Mouse (Mus musculus): ENCODE measurements around the gene Tmem50b. TPM values are rescaled to one million over a fixed set of nuclear protein-coding genes. Genes with fewer than 3 reads are reported as not detected.

Gene Tmem50b
- polyA plus RNA-seq, 1 experiment from 2014 or later, result 34.7 TPM

DNA sequence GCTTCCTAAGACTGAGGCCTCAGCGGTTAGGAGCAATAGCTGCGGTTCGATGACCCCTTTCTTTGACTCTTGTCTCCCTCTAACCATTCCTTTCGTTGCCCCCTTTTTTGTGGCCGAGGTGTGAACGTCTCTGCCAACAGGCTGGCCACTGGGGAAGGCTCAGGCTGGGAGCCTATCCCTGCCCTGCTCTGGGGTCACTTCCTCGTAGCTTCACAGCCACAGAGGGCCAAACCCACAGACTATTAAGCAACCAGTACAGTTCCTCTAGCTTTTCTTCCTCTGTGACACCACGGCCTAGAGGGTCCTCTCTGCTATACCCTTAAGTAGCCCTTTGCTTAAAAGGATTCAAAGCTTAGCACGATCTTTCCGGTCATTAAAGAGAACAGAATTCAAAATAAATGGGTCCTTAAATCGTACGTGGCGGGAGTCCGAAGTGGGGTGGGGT lies 51.2 kb downstream of the Tmem50b start:
- Histone ChIP-seq H3K4me2 (replicated peaks; ENCODE audit: low read depth, low read length) (peak overlapping the region; percentile 65), H3K4me3 (ENCODE audit: low read length) (peak overlapping the region; percentile 72), H3K36me3 (ENCODE audit: control insufficient read depth, insufficient read depth, low read length) (no peaks in the 10 kb centered on the region), H3K9ac (ENCODE audit: low read depth, low read length) (peak overlapping the region; percentile 88; the same call in 1 of the 2 replicates), H3K9me3 (ENCODE audit: control insufficient read depth, low read length) (no peaks in the 10 kb centered on the region), H3K4me1 (ENCODE audit: control insufficient read depth, insufficient read depth, low read length) (peaks cover 34% of the 10 kb centered on the region), H3K27me3 (ENCODE audit: control insufficient read depth, insufficient read depth, low read length) (no peaks in the 10 kb centered on the region), H3K27ac (ENCODE audit: low read depth, low read length) (peak overlapping the region; percentile 8; the same call in 1 of the 2 replicates)
- 11% methylated on average over 14 of the region's 14 CpGs for WGBS
- peak; percentile 55 for ATAC-seq (ENCODE audit: low FRiP score, low TSS enrichment)

DNA sequence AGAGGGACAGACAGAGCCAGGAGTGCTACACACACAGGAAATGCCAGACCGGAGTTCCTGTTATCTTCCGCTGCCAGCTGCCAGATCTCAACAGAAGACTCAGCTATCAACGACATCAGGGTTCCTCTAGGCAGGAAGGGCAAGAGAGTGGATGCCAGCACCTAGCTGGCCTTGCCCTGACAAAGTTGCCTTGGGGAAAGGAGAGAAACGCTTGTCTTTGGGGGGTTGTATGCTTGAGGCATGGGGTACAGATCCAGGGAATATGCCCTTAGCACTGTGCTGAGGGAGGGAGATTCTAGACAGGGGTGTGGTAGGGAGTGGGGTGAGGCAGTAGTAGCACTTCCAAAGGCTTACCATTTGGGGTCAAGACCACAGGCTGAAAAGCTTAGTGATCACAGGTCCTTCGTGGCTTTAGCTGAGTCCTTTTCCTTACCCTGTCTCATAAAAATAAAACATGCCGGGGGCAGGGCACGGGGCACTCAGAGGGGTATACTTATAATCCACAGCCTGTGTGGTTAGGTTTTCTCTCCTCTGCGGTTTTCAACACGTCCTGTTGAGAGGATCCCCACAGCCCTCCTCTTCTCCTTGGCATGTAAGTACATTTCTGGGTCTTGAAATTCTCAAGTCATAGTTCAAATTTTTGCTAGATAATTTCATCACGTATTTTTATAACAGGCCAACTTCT lies 51.9 kb downstream of the Tmem50b start:
- Histone ChIP-seq H3K36me3 (ENCODE audit: control insufficient read depth, insufficient read depth, low read length) (no peaks in the 10 kb centered on the region), H3K27me3 (ENCODE audit: control insufficient read depth, insufficient read depth, low read length) (no peaks in the 10 kb centered on the region), H3K4me1 (ENCODE audit: control insufficient read depth, insufficient read depth, low read length) (peaks cover 31% of the 10 kb centered on the region), H3K27ac (ENCODE audit: low read depth, low read length) (no peak overlapping the region), H3K9ac (ENCODE audit: low read depth, low read length) (no peak overlapping the region), H3K4me3 (ENCODE audit: low read length) (no peak overlapping the region), H3K4me2 (replicated peaks; ENCODE audit: low read depth, low read length) (no peak overlapping the region), H3K9me3 (ENCODE audit: control insufficient read depth, low read length) (no peaks in the 10 kb centered on the region)
- 60% methylated on average over 10 of the region's 10 CpGs for WGBS
- ATAC-seq (ENCODE audit: low FRiP score, low TSS enrichment), result no peak

DNA sequence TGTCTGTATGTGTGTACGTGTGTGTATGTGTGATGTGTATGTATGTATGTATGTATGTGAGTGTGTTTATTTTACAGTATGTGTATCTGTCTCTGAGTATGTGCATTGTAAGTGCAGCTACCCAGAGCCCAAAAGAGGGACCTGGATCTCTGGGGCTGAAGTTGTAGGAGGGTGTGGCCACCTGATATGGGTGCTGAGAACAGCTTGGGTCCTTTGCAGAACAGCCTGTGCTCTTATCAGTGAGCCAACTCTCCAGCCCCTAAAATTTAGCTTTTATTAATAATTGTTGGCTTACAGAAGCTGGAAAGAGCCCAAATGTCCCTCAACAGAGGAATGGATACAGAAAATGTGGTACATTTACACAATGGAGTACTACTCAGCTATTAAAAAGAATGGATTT lies 54.0 kb downstream of the Tmem50b start:
- 100% methylated on average over 1 of the region's 1 CpGs for WGBS
- ATAC-seq (ENCODE audit: low FRiP score, low TSS enrichment), result no peak
- no peak overlapping the region for H3K4me3 ChIP-seq (ENCODE audit: low read length)
- no peaks in the 10 kb centered on the region for H3K36me3 ChIP-seq (ENCODE audit: control insufficient read depth, insufficient read depth, low read length)
- no peaks in the 10 kb centered on the region for H3K27me3 ChIP-seq (ENCODE audit: control insufficient read depth, insufficient read depth, low read length)
- H3K4me1 ChIP-seq (ENCODE audit: control insufficient read depth, insufficient read depth, low read length), result peaks cover 23% of the 10 kb centered on the region
- H3K4me2 ChIP-seq (replicated peaks; ENCODE audit: low read depth, low read length), result no peak overlapping the region
- no peak overlapping the region for H3K27ac ChIP-seq (ENCODE audit: low read depth, low read length)
- no peaks in the 10 kb centered on the region for H3K9me3 ChIP-seq (ENCODE audit: control insufficient read depth, low read length)
- no peak overlapping the region for H3K9ac ChIP-seq (ENCODE audit: low read depth, low read length)

DNA sequence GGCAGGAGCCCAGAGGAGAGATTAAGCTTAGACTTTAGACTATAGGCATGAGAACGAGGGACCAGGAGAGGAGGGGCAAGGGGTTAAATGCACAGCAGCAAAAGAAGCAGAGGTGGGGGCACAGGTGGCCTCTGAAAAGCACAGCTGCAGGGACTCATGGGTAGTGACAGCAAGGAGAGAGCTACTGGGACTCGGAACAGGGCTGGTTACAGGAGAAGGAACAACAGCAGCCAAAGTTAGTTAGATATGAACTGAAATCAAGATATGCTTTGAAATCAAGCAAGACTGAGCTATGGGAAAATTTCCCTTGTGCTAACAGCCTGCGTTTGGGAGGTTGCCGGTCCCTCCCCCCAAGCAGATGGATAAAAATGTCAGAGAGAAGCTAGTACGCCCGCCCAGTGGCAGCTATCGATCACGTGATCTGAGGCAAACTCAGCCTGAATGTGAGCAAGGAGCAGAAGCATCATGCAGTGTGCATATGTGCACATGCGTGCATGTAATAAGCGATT lies 56.0 kb downstream of the Tmem50b start:
- Histone ChIP-seq H3K27me3 (ENCODE audit: control insufficient read depth, insufficient read depth, low read length) (no peaks in the 10 kb centered on the region), H3K4me2 (replicated peaks; ENCODE audit: low read depth, low read length) (no peak overlapping the region; the same call in 1 of the 2 replicates), H3K27ac (ENCODE audit: low read depth, low read length) (no peak overlapping the region), H3K9ac (ENCODE audit: low read depth, low read length) (peak overlapping the region; percentile 7; the same call in 1 of the 2 replicates), H3K4me3 (ENCODE audit: low read length) (no peak overlapping the region), H3K9me3 (ENCODE audit: control insufficient read depth, low read length) (no peaks in the 10 kb centered on the region), H3K4me1 (ENCODE audit: control insufficient read depth, insufficient read depth, low read length) (peaks cover 20% of the 10 kb centered on the region), H3K36me3 (ENCODE audit: control insufficient read depth, insufficient read depth, low read length) (no peaks in the 10 kb centered on the region)
- 35% methylated on average over 10 of the region's 10 CpGs for WGBS
- ATAC-seq (ENCODE audit: low FRiP score, low TSS enrichment), result no peak

DNA sequence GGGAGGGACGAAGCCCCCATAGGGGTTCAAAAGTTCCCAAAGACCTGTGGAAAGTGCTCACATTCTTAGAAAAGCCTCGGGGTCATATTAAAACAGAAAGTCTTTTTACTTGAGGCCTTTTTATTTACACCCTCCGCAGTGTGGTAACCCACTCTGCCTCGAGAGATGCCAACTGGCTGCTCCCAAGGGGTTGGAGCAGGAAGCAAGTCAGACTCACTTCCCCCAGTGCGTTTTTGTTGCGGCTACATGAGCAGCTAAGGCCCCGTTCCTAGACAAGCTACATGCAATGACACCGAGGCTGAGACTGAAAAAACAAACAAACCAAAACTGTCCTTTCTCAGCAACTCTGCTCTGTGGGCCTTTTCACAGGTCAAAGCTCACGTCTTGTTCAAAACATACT lies 59.1 kb downstream of the Tmem50b start:
- 25% methylated on average over 9 of the region's 9 CpGs for WGBS
- no peak overlapping the region for H3K27ac ChIP-seq (ENCODE audit: low read depth, low read length)

DNA sequence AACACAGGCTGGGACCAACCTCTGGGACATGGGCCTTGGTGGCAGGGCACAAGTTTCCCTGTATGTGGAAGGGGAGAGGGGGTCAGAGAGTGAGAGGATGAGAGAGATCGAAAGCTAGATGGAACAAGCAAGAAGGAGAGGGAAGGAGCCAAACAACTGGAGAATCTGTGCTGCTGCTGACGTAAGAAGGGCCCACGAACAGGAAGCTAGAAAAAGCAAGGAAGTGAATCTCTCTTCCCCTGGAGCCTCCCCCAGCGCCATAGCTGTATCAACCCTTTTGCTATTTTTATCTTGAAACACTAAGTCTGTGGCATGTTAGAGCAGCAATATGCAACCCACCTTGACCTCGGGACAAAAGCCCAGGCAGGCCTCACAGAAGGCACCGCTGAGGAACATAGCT lies 59.5 kb downstream of the Tmem50b start:
- no peak overlapping the region for H3K27ac ChIP-seq (ENCODE audit: low read depth, low read length)
- no peak overlapping the region; the same call in 1 of the 2 replicates for H3K4me2 ChIP-seq (replicated peaks; ENCODE audit: low read depth, low read length)
- no peak for ATAC-seq (ENCODE audit: low FRiP score, low TSS enrichment)
- no peak overlapping the region for H3K9ac ChIP-seq (ENCODE audit: low read depth, low read length)
- no peak overlapping the region for H3K4me3 ChIP-seq (ENCODE audit: low read length)
- H3K9me3 ChIP-seq (ENCODE audit: control insufficient read depth, low read length), result no peaks in the 10 kb centered on the region
- H3K36me3 ChIP-seq (ENCODE audit: control insufficient read depth, insufficient read depth, low read length), result no peaks in the 10 kb centered on the region
- H3K4me1 ChIP-seq (ENCODE audit: control insufficient read depth, insufficient read depth, low read length), result peaks cover 14% of the 10 kb centered on the region; the same call in 1 of the 2 replicates
- 56% methylated on average over 6 of the region's 6 CpGs for WGBS
- no peaks in the 10 kb centered on the region for H3K27me3 ChIP-seq (ENCODE audit: control insufficient read depth, insufficient read depth, low read length)

More for the DNA sequence above, 59.1 kb downstream of the Tmem50b start:
- no peaks in the 10 kb centered on the region for H3K9me3 ChIP-seq (ENCODE audit: control insufficient read depth, low read length)
- no peak overlapping the region for H3K9ac ChIP-seq (ENCODE audit: low read depth, low read length)
- ATAC-seq (ENCODE audit: low FRiP score, low TSS enrichment), result no peak
- no peak overlapping the region; the same call in 1 of the 2 replicates for H3K4me2 ChIP-seq (replicated peaks; ENCODE audit: low read depth, low read length)
- no peaks in the 10 kb centered on the region for H3K36me3 ChIP-seq (ENCODE audit: control insufficient read depth, insufficient read depth, low read length)
- no peaks in the 10 kb centered on the region for H3K27me3 ChIP-seq (ENCODE audit: control insufficient read depth, insufficient read depth, low read length)
- peaks cover 14% of the 10 kb centered on the region; the same call in 1 of the 2 replicates for H3K4me1 ChIP-seq (ENCODE audit: control insufficient read depth, insufficient read depth, low read length)
- H3K4me3 ChIP-seq (ENCODE audit: low read length), result no peak overlapping the region

DNA sequence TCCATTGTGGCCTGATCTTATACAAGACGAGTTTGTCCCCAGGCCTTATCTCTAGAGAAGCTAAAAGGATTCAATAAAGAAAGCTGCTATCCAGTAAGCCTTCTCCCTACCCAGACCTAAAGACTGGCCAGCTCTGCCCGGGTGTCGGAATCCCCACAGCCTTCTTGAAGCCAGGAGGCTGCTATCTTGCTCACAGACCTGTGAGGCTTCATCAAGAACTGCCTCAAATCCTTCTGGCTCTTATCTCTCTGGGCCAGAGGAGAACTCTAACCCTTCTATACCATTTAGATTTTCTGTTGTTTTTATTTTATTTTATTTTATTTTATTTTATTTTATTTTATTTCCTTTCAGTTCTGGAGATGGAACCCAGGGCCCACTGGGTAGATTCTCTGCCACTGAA lies 60.5 kb downstream of the Tmem50b start:
- Histone ChIP-seq H3K4me2 (replicated peaks; ENCODE audit: low read depth, low read length) (no peak overlapping the region), H3K27ac (ENCODE audit: low read depth, low read length) (no peak overlapping the region), H3K27me3 (ENCODE audit: control insufficient read depth, insufficient read depth, low read length) (no peaks in the 10 kb centered on the region), H3K9ac (ENCODE audit: low read depth, low read length) (no peak overlapping the region), H3K36me3 (ENCODE audit: control insufficient read depth, insufficient read depth, low read length) (no peaks in the 10 kb centered on the region), H3K4me1 (ENCODE audit: control insufficient read depth, insufficient read depth, low read length) (peaks cover 14% of the 10 kb centered on the region; the same call in 1 of the 2 replicates), H3K9me3 (ENCODE audit: control insufficient read depth, low read length) (no peaks in the 10 kb centered on the region), H3K4me3 (ENCODE audit: low read length) (no peak overlapping the region)
- ATAC-seq (ENCODE audit: low FRiP score, low TSS enrichment), result no peak
- 81% methylated on average over 3 of the region's 3 CpGs for WGBS

DNA sequence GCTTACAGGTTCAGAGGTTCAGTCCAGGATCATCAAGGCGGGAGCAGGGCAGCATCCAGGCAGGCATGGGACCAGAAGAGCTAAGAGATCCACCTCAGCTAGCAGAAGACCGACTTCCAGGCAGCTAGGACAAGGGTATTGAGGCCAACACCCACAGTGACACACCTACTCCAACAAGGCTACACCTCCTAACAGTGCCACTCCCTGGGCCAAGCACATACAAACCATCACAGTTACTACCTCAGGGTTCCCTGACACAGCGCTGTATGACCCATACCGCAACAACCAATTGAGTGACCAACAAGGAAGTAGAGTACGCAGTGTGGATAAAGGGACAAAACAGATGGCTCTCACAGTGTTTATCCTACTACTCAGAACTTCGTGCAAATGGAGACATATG lies 61.2 kb downstream of the Tmem50b start:
- WGBS, result 92% methylated on average over 6 of the region's 6 CpGs
- H3K4me3 ChIP-seq (ENCODE audit: low read length), result no peak overlapping the region
- ATAC-seq (ENCODE audit: low FRiP score, low TSS enrichment), result no peak

DNA sequence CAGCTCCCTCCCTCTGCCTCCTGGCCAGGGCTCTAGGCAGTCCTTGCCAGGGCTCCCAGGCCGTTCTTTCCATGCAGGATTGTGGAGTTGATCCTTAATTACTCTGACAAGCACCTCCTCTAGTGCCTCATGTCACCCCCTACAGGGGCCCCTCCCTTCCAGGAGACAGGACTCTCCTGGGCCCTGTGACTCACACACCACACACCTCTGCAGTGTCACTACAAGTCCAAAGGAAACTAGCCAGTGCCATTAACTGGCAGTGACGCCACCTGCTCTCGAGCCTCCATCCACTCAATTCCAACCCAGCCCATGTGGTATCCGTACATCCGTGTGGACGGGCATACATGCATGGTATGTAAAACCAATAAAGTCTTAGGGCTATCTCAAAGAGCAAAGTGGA lies 62.7 kb downstream of the Tmem50b start:
- no peak for ATAC-seq (ENCODE audit: low FRiP score, low TSS enrichment)
- Histone ChIP-seq H3K27ac (ENCODE audit: low read depth, low read length) (no peak overlapping the region), H3K27me3 (ENCODE audit: control insufficient read depth, insufficient read depth, low read length) (no peaks in the 10 kb centered on the region), H3K4me3 (ENCODE audit: low read length) (no peak overlapping the region), H3K4me2 (replicated peaks; ENCODE audit: low read depth, low read length) (no peak overlapping the region), H3K4me1 (ENCODE audit: control insufficient read depth, insufficient read depth, low read length) (peaks cover 7% of the 10 kb centered on the region; the same call in 1 of the 2 replicates), H3K9ac (ENCODE audit: low read depth, low read length) (no peak overlapping the region), H3K9me3 (ENCODE audit: control insufficient read depth, low read length) (no peaks in the 10 kb centered on the region), H3K36me3 (ENCODE audit: control insufficient read depth, insufficient read depth, low read length) (no peaks in the 10 kb centered on the region)
- 78% methylated on average over 6 of the region's 6 CpGs for WGBS

More for the DNA sequence above, 61.2 kb downstream of the Tmem50b start:
- H3K9me3 ChIP-seq (ENCODE audit: control insufficient read depth, low read length), result no peaks in the 10 kb centered on the region
- no peaks in the 10 kb centered on the region for H3K27me3 ChIP-seq (ENCODE audit: control insufficient read depth, insufficient read depth, low read length)
- no peak overlapping the region for H3K27ac ChIP-seq (ENCODE audit: low read depth, low read length)
- H3K4me1 ChIP-seq (ENCODE audit: control insufficient read depth, insufficient read depth, low read length), result peaks cover 9% of the 10 kb centered on the region; the same call in 1 of the 2 replicates
- H3K36me3 ChIP-seq (ENCODE audit: control insufficient read depth, insufficient read depth, low read length), result no peaks in the 10 kb centered on the region
- H3K4me2 ChIP-seq (replicated peaks; ENCODE audit: low read depth, low read length), result no peak overlapping the region
- H3K9ac ChIP-seq (ENCODE audit: low read depth, low read length), result no peak overlapping the region

All from kidney, embryonic 14.5 days (tissue).